Mouse (Mus musculus): ENCODE data around the gene En2. TPM values are rescaled to one million over a fixed set of nuclear protein-coding genes. Genes with fewer than 3 reads are reported as not detected.

Gene En2
- polyA plus RNA-seq, 1 experiment, result 0.09 TPM

DNA sequence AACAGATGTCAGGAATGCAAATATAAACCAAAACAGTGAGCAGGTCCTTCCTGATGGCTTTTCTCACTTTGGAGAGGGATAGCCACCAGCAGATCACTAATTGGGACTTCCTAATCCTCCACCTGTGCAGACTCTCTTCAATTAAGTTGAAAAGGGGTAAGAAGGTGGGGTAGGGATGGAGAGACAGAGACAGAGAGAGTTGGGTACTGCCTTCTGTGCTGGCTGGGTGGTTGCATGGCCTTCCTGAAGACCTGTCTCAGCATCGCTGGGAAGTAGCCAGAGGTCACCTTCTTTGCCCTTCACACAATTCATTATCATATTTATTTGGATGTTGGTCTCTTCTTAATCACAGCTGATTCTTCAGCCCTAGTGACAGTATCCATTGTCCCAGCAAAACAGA is 54.1 kb downstream of the En2 start:
- 74% methylated on average over 1 of the region's 1 CpGs for WGBS
- Histone ChIP-seq H3K27ac (ENCODE audit: insufficient read depth, low read depth, low read length) (no peak overlapping the region), H3K4me1 (ENCODE audit: control insufficient read depth, insufficient read depth, low read length) (no peaks in the 10 kb centered on the region), H3K36me3 (ENCODE audit: control insufficient read depth, insufficient read depth, low read length) (no peaks in the 10 kb centered on the region), H3K27me3 (replicated peaks; ENCODE audit: control insufficient read depth, insufficient read depth, low read length) (no peaks in the 10 kb centered on the region; the same call in 1 of the 2 replicates), H3K4me3 (ENCODE audit: insufficient read depth, low read depth, low read length) (no peak overlapping the region)
- DNase-seq, result no peak
- TF ChIP-seq POLR2A (IDR thresholded peaks at IDR 0.05; ENCODE audit: low read depth, low read length), result no peak
- TF ChIP-seq CTCF (conservative IDR thresholded peaks at IDR 0.05; ENCODE audit: insufficient read depth, insufficient read length, low read depth, low read length), result no peak

Other genes with a start within 250 kb of the En2 start
- gene Insig1, start 94.3 kb upstream of the En2 start, polyA plus RNA-seq (2012; rRNA removed), result 52.0 and 55.3 TPM in 2 replicates
- gene Cnpy1, start 80.1 kb downstream of the En2 start, polyA plus RNA-seq (2012; rRNA removed), result 0.11 and 0.19 TPM in 2 replicates
- gene Rbm33, start 151.4 kb downstream of the En2 start, polyA plus RNA-seq (2012; rRNA removed), result 18.4 and 19.0 TPM in 2 replicates